Mouse (Mus musculus) retina, adult 2 months (tissue): ENCODE measurements around the gene Gm10800.
"Not testable (repeated sequence)": the region's sequence is repeated elsewhere in the genome, so short reads cannot be mapped to it uniquely, and the experiment has no call there.

Experiments used
- DNase-seq: peaks from one replicate; pipeline ENCODE4 v3.0.0-alpha.2; 2012; ENCODE audit warnings: low read depth, low spot score

Gm10800 gene

GRCm38 (mm10) chr2:98667201-98667600 lies at the start of gene Gm10800:
Gene Gm10800, minus strand, starts transcription at chr2:98667301.
- not testable (repeated sequence) for DNase-seq

GRCm38 (mm10) chr2:98697533-98697932 lies 30.4 kb upstream of the Gm10800 start:
- DNase-seq, result no peak

GRCm38 (mm10) chr2:98661937-98662336 lies 5.2 kb downstream of the Gm10800 start, which contains the start of gene Gm10801:
Gene Gm10801, plus strand, starts transcription at chr2:98662237.
- not testable (repeated sequence) for DNase-seq
